Mouse (Mus musculus): ENCODE data around the gene Pmel.
A peak's percentile ranks its signal among the peaks of the same experiment; 100 is the strongest.
"Not testable (repeated sequence)": the region's sequence is repeated elsewhere in the genome, so short reads cannot be mapped to it uniquely, and the experiment has no call there.

Pmel gene

GRCm38 (mm10) chr10:128702328-128703007, 1.5 kb upstream of the Pmel start:
- DNase-seq (ENCODE audit: low spot score): peak; percentile 71

GRCm38 (mm10) chr10:128704491-128705316, 709 bp downstream of the Pmel start, which contains the start of gene Cdk2:
TSS of gene Cdk2 (minus strand) at chr10:128705031.
- peak; percentile 98 for DNase-seq (ENCODE audit: low spot score)

GRCm38 (mm10) chr10:128705317-128705693, 1.3 kb downstream of the Pmel start:
- peak; percentile 51 for DNase-seq (ENCODE audit: low spot score)

GRCm38 (mm10) chr10:128711318-128711717, 7.3 kb downstream of the Pmel start:
- DNase-seq (ENCODE audit: low spot score): not testable (repeated sequence)

GRCm38 (mm10) chr10:128715559-128716537, 11.9 kb downstream of the Pmel start:
- no peak for DNase-seq (ENCODE audit: low spot score)

- DNase-seq (ENCODE audit: low spot score): not testable (repeated sequence)
These were observed 21.5 kb downstream of the Pmel start for GRCm38 (mm10) chr10:128725466-128725865.

GRCm38 (mm10) chr10:128728059-128728458, 24.1 kb downstream of the Pmel start:
- no peak for DNase-seq (ENCODE audit: low spot score)

GRCm38 (mm10) chr10:128731002-128731433, 27.0 kb downstream of the Pmel start:
- peak; percentile 90 for DNase-seq (ENCODE audit: low spot score)

GRCm38 (mm10) chr10:128731992-128732391, 28.0 kb downstream of the Pmel start:
- DNase-seq (ENCODE audit: low spot score): no peak

GRCm38 (mm10) chr10:128737435-128737834, 33.4 kb downstream of the Pmel start:
- no peak for DNase-seq (ENCODE audit: low spot score)

- no peak for DNase-seq (ENCODE audit: low spot score)
These were observed 36.3 kb downstream of the Pmel start for GRCm38 (mm10) chr10:128740296-128740695.

GRCm38 (mm10) chr10:128742616-128743015, 38.6 kb downstream of the Pmel start:
- DNase-seq (ENCODE audit: low spot score): no peak

- DNase-seq (ENCODE audit: low spot score): no peak
These were observed 39.2 kb downstream of the Pmel start for GRCm38 (mm10) chr10:128743235-128743634.

- DNase-seq (ENCODE audit: low spot score): peak; percentile 72
These were observed 39.8 kb downstream of the Pmel start for GRCm38 (mm10) chr10:128743791-128744191.

GRCm38 (mm10) chr10:128744211-128744610, 40.2 kb downstream of the Pmel start:
- no peak for DNase-seq (ENCODE audit: low spot score)

- peak; percentile 56 for DNase-seq (ENCODE audit: low spot score)
These were observed 40.9 kb downstream of the Pmel start, which contains the start of gene Dgka for GRCm38 (mm10) chr10:128744680-128745601. TSS of gene Dgka (minus strand) at chr10:128744855.

- DNase-seq (ENCODE audit: low spot score): no peak
These were observed 42.1 kb downstream of the Pmel start for GRCm38 (mm10) chr10:128745946-128746613.

- DNase-seq (ENCODE audit: low spot score): no peak
These were observed 43.1 kb downstream of the Pmel start for GRCm38 (mm10) chr10:128746972-128747645.

GRCm38 (mm10) chr10:128747646-128748251, 43.8 kb downstream of the Pmel start, which contains the start of gene Pym1:
TSS of gene Pym1 (plus strand) at chr10:128747889.
- peak; percentile 84 for DNase-seq (ENCODE audit: low spot score)
